Mouse (Mus musculus): ENCODE data around the gene Dtx2.
"Not testable (repeated sequence)": the region's sequence is repeated elsewhere in the genome, so short reads cannot be mapped to it uniquely, and the experiment has no call there.

Gene Dtx2

DNA sequence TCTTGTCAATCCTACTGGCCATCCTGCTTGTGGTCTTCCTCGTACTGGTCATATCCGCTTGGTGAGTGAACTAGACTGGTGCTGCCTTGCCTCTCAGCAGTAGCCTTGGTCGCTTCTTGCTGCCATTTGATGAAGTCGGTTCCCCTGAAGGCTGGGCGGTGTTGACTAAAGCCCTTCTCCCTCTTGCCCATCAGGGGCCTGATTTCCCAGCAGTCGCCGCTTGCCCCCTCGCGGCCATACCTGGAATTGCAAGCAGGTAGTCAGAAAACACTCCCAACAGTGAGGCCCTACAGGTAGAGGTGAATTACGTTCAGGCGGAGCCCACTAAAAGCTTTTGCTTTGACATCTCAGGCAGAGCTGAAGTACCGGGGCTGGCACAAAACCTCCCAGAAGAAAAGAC lies 67.0 kb downstream of the Dtx2 start:
- peak; percentile 75 for DNase-seq (ENCODE audit: low read depth, low spot score)

DNA sequence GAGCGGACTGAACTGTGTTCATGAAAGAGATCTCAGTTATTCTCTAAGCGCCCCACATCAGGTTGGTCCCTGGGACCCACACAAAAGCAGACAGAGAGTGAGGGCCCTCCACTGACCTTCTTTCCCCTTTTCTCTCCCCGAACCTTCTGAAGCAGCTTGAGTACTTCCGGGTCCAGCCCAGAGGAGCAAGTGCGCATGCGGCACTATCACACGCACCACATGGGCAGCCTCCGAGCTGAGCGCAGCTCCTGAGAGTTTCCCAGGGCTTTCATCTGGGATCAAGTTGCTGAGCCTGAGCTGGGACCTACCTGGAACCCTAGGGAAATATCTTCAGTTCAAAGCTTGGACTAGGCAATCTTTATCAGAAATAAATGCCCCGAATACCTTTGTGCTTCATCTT lies 69.3 kb downstream of the Dtx2 start:
- no peak for DNase-seq (ENCODE audit: low read depth, low spot score)

DNA sequence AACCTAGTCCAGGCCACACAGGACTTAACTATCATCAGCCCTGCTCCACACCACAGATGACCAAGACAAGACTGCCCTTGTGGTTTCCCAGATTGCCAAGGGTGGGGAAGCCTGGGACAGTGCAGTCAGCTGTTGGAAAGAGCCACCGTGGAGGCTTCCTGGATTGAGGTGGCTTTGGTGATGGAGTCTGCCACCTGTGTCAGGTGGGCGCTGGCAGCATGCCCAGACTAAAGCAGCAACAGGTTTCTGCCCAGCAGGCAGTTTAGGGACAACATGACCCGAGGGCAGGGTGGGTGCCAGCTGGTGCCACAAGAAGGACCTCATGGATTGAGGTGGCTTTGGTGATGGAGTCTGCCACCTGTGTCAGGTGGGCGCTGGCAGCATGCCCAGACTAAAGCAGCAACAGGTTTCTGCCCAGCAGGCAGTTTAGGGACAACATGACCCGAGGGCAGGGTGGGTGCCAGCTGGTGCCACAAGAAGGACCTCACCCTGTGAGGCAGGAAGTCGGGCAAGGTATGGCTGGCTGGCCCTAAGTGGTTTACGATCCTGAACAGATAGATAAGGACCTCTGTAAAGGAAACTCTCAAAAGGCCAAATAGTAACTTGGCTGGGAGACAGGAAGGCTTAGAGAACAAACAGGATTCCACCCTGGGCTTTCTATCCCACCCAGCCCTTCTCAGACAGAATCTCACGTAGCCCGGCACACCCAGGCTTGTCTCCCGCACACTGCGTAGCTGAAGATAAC lies 72.0 kb downstream of the Dtx2 start:
- not testable (repeated sequence) for DNase-seq (ENCODE audit: low read depth, low spot score)

DNA sequence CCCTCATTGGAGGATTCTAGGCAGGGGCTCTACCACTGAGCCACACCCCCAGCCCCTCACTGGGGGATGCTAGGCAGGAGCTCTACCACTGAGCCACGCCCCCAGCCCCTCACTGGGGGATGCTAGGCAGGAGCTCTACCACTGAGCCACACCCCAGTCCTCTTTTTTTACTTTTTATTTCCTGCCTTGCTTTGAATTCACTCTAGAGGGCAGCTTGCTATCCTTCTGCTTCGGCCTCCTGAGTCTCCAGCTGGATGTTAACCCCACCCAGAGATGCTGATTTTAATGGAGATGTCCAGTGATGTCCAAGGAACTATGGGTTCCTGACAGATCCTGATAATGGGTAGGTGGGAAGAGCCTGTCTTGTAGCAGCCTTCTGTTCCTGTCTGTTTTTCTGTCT lies 74.8 kb downstream of the Dtx2 start:
- no peak for DNase-seq (ENCODE audit: low read depth, low spot score)

DNA sequence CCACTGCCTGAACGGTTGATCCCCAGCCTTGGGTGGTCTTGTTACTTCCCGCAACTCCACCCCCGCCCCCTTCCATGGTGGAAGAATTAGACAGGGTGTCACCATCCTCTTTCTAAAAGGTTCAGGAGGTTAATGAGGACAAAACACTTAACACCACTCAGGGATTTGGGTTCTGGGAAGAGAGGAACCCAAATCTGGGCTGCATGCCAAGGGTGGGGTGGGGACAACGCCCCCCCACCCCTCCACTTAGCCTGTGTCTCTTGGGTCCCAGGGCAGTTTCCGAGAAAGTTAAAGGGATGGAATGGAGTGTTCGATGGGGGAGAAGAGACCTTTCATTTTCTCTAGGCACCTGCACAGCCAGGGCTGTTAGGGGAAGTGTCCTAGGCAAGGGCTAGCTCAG lies 78.5 kb downstream of the Dtx2 start:
- DNase-seq (ENCODE audit: low read depth, low spot score), result no peak

DNA sequence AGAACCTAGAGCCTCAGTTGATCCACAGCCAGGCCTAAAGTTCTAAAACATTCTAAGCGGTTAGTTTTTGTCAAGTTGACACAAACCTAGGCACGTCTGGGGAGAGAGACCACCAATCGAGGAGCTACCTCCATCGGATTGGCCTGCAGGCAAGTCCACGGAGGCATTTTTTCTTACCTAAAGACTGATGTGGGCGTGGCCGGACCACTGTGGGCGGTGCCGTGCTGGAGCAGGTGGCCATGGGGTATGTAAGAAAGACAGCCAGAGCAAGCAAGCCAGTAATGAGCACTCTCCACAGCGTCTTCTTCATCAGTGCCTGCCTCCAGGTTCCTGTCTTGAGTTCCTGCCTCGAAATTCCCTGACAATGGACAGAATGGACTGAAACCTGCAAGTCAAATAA lies 78.9 kb downstream of the Dtx2 start:
- no peak for DNase-seq (ENCODE audit: low read depth, low spot score)

DNA sequence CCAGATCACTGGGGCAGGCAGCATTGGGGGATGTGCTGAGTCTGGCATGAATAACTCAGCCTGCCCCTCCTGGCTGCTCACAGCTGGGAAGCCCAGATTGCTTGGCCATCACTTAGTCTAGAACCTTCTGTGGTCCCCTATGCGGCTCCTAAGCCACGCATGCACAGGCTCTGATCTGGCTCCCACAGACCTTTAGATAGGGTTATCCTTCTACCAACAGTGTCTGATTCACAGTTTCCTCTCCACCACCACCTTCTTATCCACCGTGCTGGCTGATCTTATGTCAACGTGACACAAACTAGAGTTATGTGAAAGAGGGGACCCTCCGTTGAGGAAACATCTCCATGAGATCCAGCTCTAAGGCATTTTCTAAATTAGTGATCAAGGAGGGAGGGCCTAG lies 80.5 kb downstream of the Dtx2 start:
- no peak for DNase-seq (ENCODE audit: low read depth, low spot score)

DNA sequence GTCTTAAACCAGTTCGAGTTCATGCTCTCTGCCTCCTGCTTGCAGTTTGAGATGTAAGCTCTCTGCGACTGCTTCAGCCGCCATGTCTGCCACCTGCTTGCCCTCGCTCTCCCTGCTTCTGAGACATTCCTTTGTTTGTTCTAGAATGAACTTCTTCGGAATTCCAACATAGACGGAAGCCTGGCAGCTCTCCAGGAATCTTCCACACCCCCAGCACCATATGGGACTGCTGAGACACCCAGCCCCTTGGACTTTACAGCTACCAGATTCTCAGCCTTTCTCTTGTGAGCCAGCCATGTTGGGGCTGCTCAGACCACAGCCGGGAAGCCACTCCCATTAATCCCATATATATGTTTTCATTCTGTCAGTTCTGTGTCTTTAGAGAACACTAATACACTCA lies 81.7 kb downstream of the Dtx2 start:
- DNase-seq (ENCODE audit: low read depth, low spot score), result no peak

DNA sequence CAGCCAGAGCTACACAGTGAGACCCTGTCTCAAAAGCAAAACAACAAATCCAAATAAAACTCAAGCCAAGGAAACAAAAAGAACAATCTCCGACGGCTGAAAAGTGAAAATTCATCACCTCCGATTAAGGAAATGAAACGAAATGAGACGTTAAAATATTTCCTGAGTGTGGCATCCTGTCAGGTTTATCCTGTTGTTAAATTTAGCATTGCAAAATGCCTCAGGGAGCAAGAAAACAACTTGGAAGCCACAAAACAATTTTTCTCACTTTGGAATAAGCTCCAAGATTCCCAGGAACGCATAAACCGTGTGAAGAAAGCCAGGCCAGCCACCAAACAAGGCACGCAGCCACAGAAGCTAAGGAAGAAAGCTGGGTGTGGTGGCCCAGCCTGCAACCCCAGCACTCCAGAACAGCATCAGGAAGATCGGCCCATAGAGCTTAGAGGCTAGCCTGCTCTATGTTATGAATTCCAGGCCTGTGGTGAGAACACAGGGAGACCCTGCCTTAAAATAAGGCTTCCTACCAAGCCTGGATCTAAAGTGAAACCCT lies 82.5 kb downstream of the Dtx2 start:
- DNase-seq (ENCODE audit: low read depth, low spot score), result no peak

DNA sequence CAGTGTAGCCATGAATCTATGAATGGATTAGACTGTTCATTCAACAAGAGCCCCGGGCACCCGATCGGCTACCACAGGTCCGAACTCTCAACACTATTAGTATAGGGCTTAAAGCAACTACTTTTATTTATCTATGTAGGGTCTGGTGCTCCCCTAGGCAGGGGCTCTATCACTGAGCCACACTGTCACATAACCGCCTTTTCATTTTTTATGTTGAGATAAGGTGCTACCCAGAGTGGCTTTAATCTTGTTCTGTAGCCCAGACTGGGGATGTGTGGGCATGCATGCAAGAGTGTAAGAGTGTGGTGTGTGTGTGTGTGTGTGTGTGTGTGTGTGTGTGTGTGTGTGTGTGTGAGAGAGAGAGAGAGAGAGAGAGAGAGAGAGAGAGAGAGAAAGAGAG lies 83.5 kb downstream of the Dtx2 start:
- no peak for DNase-seq (ENCODE audit: low read depth, low spot score)

DNA sequence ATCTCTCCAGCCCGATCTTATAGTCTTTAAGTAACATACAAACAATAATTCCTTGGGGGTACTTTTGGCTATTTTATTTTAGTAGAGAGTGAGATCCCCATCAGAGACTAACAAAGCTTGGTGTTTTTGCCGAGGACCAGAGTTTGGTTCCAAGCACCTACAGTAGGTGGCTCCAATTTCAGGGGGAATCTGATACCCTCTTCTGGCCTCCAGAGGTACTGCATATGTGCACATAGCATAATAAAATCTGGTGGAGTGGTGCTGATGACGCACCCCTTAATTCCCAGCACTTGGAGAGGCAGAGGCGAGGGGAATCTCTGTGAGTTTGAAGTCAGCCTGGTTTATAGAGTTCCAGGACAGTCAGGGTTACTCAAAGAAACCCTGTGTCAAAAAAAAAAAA lies 87.7 kb downstream of the Dtx2 start:
- DNase-seq (ENCODE audit: low read depth, low spot score), result no peak

Measured in forelimb bud, embryonic 11.5 days (tissue).